Mouse (Mus musculus): ENCODE measurements around the gene Fam214a. TPM values are rescaled to one million over a fixed set of nuclear protein-coding genes. Genes with fewer than 3 reads are reported as not detected.

Fam214a gene
- polyA plus RNA-seq, 1 experiment: 1.1 TPM

- Histone ChIP-seq H3K4me3 (ENCODE audit: insufficient read depth, poor library complexity, severe bottlenecking) (no peak overlapping the region), H3K79me2 (ENCODE audit: control insufficient read depth, insufficient read depth) (peaks cover 94% of the 10 kb centered on the region), H3ac (ENCODE audit: control insufficient read depth, insufficient read length, low read depth) (no peak overlapping the region), H3K27me3 (ENCODE audit: control insufficient read depth, insufficient read depth, insufficient read length) (no peaks in the 10 kb centered on the region), H3K36me3 (ENCODE audit: control insufficient read depth, insufficient read depth) (peaks cover 32% of the 10 kb centered on the region), H3K79me3 (ENCODE audit: low read depth) (peaks cover 80% of the 10 kb centered on the region)
- TF ChIP-seq CEBPB (IDR thresholded peaks at IDR 0.05; ENCODE audit: low read depth) (no peak), CTCF (IDR thresholded peaks at IDR 0.05; ENCODE audit: control insufficient read depth, insufficient read depth, insufficient read length) (no peak), MYOD1 (IDR thresholded peaks at IDR 0.05; ENCODE audit: control insufficient read depth, insufficient read length, low read depth) (no peak), MYOG (IDR thresholded peaks at IDR 0.05; ENCODE audit: control insufficient read depth, extremely low read depth, insufficient read length) (no peak), USF1 (IDR thresholded peaks at IDR 0.05; ENCODE audit: low read depth) (no peak), FOSL1 (IDR thresholded peaks at IDR 0.05; ENCODE audit: insufficient read depth, low read length, poor library complexity, severe bottlenecking) (no peak), MAX (IDR thresholded peaks at IDR 0.05) (no peak)
These were observed 89.3 kb downstream of the Fam214a start for GRCm38 (mm10) chr9:75041840-75042525.

GRCm38 (mm10) chr9:75043191-75043590 lies 90.5 kb downstream of the Fam214a start:
- TF ChIP-seq FOSL1 (IDR thresholded peaks at IDR 0.05; ENCODE audit: insufficient read depth, low read length, poor library complexity, severe bottlenecking) (no peak), USF1 (IDR thresholded peaks at IDR 0.05; ENCODE audit: low read depth) (no peak), MYOG (IDR thresholded peaks at IDR 0.05; ENCODE audit: control insufficient read depth, extremely low read depth, insufficient read length) (no peak), MYOD1 (IDR thresholded peaks at IDR 0.05; ENCODE audit: control insufficient read depth, insufficient read length, low read depth) (no peak), CTCF (IDR thresholded peaks at IDR 0.05; ENCODE audit: control insufficient read depth, insufficient read depth, insufficient read length) (no peak), MAX (IDR thresholded peaks at IDR 0.05) (no peak), CEBPB (IDR thresholded peaks at IDR 0.05; ENCODE audit: low read depth) (no peak)
- Histone ChIP-seq H3ac (ENCODE audit: control insufficient read depth, insufficient read length, low read depth) (no peak overlapping the region), H3K36me3 (ENCODE audit: control insufficient read depth, insufficient read depth) (peaks cover 32% of the 10 kb centered on the region), H3K4me3 (ENCODE audit: insufficient read depth, poor library complexity, severe bottlenecking) (no peak overlapping the region), H3K79me3 (ENCODE audit: low read depth) (peaks cover 87% of the 10 kb centered on the region), H3K27me3 (ENCODE audit: control insufficient read depth, insufficient read depth, insufficient read length) (no peaks in the 10 kb centered on the region), H3K79me2 (ENCODE audit: control insufficient read depth, insufficient read depth) (peaks cover 100% of the 10 kb centered on the region)

GRCm38 (mm10) chr9:75047079-75047478 lies 94.4 kb downstream of the Fam214a start:
- Histone ChIP-seq H3K79me3 (ENCODE audit: low read depth) (peaks cover 68% of the 10 kb centered on the region), H3ac (ENCODE audit: control insufficient read depth, insufficient read length, low read depth) (no peak overlapping the region), H3K4me3 (ENCODE audit: insufficient read depth, poor library complexity, severe bottlenecking) (no peak overlapping the region), H3K27me3 (ENCODE audit: control insufficient read depth, insufficient read depth, insufficient read length) (no peaks in the 10 kb centered on the region), H3K79me2 (ENCODE audit: control insufficient read depth, insufficient read depth) (peaks cover 100% of the 10 kb centered on the region), H3K36me3 (ENCODE audit: control insufficient read depth, insufficient read depth) (peaks cover 37% of the 10 kb centered on the region)
- TF ChIP-seq USF1 (IDR thresholded peaks at IDR 0.05; ENCODE audit: low read depth): no peak
- TF ChIP-seq MAX (IDR thresholded peaks at IDR 0.05): no peak
- no peak for TF ChIP-seq MYOD1 (IDR thresholded peaks at IDR 0.05; ENCODE audit: control insufficient read depth, insufficient read length, low read depth)
- TF ChIP-seq CEBPB (IDR thresholded peaks at IDR 0.05; ENCODE audit: low read depth): no peak

- H3K36me3 ChIP-seq (ENCODE audit: control insufficient read depth, insufficient read depth): peaks cover 33% of the 10 kb centered on the region
- H3ac ChIP-seq (ENCODE audit: control insufficient read depth, insufficient read length, low read depth): no peak overlapping the region
These were observed 96.4 kb downstream of the Fam214a start for GRCm38 (mm10) chr9:75049100-75049499.

GRCm38 (mm10) chr9:75050003-75050402 lies 97.3 kb downstream of the Fam214a start:
- TF ChIP-seq FOSL1 (IDR thresholded peaks at IDR 0.05; ENCODE audit: insufficient read depth, low read length, poor library complexity, severe bottlenecking) (no peak), MYOD1 (IDR thresholded peaks at IDR 0.05; ENCODE audit: control insufficient read depth, insufficient read length, low read depth) (no peak), MAX (IDR thresholded peaks at IDR 0.05) (no peak), MYOG (IDR thresholded peaks at IDR 0.05; ENCODE audit: control insufficient read depth, extremely low read depth, insufficient read length) (no peak), CEBPB (IDR thresholded peaks at IDR 0.05; ENCODE audit: low read depth) (no peak), CTCF (IDR thresholded peaks at IDR 0.05; ENCODE audit: control insufficient read depth, insufficient read depth, insufficient read length) (peak; percentile 87)
- H3ac ChIP-seq (ENCODE audit: control insufficient read depth, insufficient read length, low read depth): no peak overlapping the region
- no peaks in the 10 kb centered on the region for H3K27me3 ChIP-seq (ENCODE audit: control insufficient read depth, insufficient read depth, insufficient read length)
- H3K79me2 ChIP-seq (ENCODE audit: control insufficient read depth, insufficient read depth): peaks cover 78% of the 10 kb centered on the region
- H3K36me3 ChIP-seq (ENCODE audit: control insufficient read depth, insufficient read depth): peaks cover 34% of the 10 kb centered on the region
- H3K4me3 ChIP-seq (ENCODE audit: insufficient read depth, poor library complexity, severe bottlenecking): no peak overlapping the region
- peaks cover 50% of the 10 kb centered on the region for H3K79me3 ChIP-seq (ENCODE audit: low read depth)

More at GRCm38 (mm10) chr9:75049100-75049499, 96.4 kb downstream of the Fam214a start:
- no peak overlapping the region for H3K4me3 ChIP-seq (ENCODE audit: insufficient read depth, poor library complexity, severe bottlenecking)
- H3K27me3 ChIP-seq (ENCODE audit: control insufficient read depth, insufficient read depth, insufficient read length): no peaks in the 10 kb centered on the region
- TF ChIP-seq FOSL1 (IDR thresholded peaks at IDR 0.05; ENCODE audit: insufficient read depth, low read length, poor library complexity, severe bottlenecking): no peak
- TF ChIP-seq CTCF (IDR thresholded peaks at IDR 0.05; ENCODE audit: control insufficient read depth, insufficient read depth, insufficient read length): no peak
- no peak for TF ChIP-seq USF1 (IDR thresholded peaks at IDR 0.05; ENCODE audit: low read depth)
- H3K79me2 ChIP-seq (ENCODE audit: control insufficient read depth, insufficient read depth): peaks cover 87% of the 10 kb centered on the region
- peaks cover 51% of the 10 kb centered on the region for H3K79me3 ChIP-seq (ENCODE audit: low read depth)

GRCm38 (mm10) chr9:75051841-75052240 lies 99.2 kb downstream of the Fam214a start:
- no peak for TF ChIP-seq MAX (IDR thresholded peaks at IDR 0.05)
- TF ChIP-seq USF1 (IDR thresholded peaks at IDR 0.05; ENCODE audit: low read depth): no peak
- TF ChIP-seq CEBPB (IDR thresholded peaks at IDR 0.05; ENCODE audit: low read depth): no peak
- no peak for TF ChIP-seq CTCF (IDR thresholded peaks at IDR 0.05; ENCODE audit: control insufficient read depth, insufficient read depth, insufficient read length)
- Histone ChIP-seq H3K36me3 (ENCODE audit: control insufficient read depth, insufficient read depth) (peaks cover 30% of the 10 kb centered on the region), H3ac (ENCODE audit: control insufficient read depth, insufficient read length, low read depth) (no peak overlapping the region), H3K4me3 (ENCODE audit: insufficient read depth, poor library complexity, severe bottlenecking) (no peak overlapping the region), H3K79me3 (ENCODE audit: low read depth) (peaks cover 34% of the 10 kb centered on the region), H3K79me2 (ENCODE audit: control insufficient read depth, insufficient read depth) (peaks cover 60% of the 10 kb centered on the region), H3K27me3 (ENCODE audit: control insufficient read depth, insufficient read depth, insufficient read length) (no peaks in the 10 kb centered on the region)
